Mouse (Mus musculus): ENCODE measurements around the gene Traf3ip1.

DNA sequence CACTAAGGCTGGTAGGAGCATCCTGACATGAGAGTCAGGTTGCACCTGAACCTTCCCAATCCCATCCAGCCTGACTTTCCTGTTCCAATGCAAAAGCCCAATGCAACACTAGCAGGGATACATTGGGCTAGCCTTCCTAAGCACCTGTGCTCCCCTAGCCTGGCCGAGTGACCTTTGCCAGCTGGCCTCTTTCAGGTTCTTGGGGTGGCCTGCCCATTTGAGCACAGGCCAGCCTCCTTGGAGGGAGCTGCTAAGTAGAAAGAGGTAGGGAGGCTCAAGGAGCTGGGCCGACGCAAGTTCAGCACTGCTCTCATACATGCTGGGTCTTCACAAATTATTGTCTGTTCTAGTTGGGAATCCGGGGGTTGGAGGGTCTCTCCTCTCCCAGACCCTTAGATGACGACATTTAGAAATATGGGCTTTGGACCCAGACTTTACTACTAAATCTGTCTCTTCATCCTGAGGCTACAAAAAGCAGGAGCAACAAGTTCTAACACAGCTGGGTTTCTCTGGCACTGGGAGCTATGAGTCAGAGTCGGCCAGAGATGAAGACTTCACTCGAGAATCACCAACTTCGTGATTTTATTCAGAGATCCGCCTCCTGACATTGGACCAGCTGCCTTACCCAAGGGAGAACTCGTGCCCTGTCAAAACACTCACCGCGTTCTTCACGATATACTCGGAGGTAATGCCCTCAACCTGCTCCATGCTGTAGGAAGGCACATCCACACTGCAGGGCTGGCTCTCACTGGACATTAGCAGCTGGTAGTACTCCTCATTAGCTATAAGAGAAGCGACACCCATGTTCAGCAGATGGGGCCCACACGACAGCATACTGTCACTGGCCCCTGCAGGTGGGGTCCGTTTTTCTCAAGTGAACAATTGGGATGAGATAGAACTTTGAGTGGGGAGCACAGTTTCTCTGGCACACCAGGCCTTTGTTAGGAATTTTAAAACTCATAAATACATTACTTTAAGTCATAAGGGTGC is 49.3 kb upstream of the Traf3ip1 start:
- TF ChIP-seq CTCF (IDR thresholded peaks at IDR 0.05; ENCODE audit: low read depth) = no peak
- no peak for TF ChIP-seq EP300 (IDR thresholded peaks at IDR 0.05; ENCODE audit: low read depth)
